In the genomic region with DNA sequence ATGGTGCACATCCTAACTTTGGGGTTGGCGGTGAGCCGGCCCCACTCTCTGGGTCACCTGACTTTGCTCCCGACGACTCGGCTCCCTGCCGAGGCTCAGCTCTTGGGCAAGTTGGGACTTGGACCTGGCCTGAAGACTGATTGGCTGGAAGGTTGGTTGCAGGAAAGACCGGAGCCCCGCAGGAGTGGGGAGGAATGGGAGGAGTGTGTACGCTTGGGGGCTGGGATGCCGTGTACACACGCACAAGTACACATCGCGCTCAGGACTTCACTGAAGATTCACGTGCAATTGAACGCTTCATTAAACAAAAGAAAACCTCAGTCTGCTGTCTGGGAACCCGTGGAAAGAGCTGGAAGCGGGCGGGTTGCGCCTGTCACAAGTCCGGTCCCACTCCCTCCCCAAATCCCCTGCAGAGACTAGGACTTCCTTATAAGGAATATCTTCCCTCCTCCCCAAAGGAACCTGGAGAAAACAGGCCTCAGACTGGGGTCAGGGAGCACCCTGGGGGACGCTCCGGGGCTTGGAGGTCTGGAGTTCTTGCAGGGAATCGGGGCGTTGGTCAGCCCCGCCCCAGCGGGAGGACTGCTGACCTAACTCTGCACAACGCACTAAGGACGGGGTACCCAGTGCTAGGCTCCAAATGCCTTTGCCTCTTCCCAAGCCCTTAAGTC, we compare ENCODE assay signal across 7 mouse cellular contexts. TPM values are rescaled to one million over a fixed set of nuclear protein-coding genes. Genes with fewer than 3 reads are reported as not detected.
DNase-seq lines count a peak whose midpoint lies in the region; ATAC-seq and TF ChIP-seq lines count a peak whose summit lies in the region.

No protein-coding gene starts in this region.

- DNase-seq in adrenal gland, adult 8-10 months = peak; percentile 84
- DNase-seq in cerebellum, postnatal 36 days = peak; percentile 43 to 49
- peak; percentile 82 for DNase-seq in gastrocnemius, postnatal 25 days
- peak; percentile 74 for DNase-seq in intestine, embryonic 14.5 days (ENCODE audit: low spot score)
- DNase-seq in liver, embryonic 14.5 days (ENCODE audit: low read depth in 3 of 3, low spot score in 3 of 3) = no peak
- DNase-seq in ovary, adult 18-20 months (ENCODE audit: low spot score) = peak; percentile 83

- no peak for ATAC-seq in intestine, embryonic 14.5 days (replicated peaks; ENCODE audit: low FRiP score, low TSS enrichment, low read depth)
- no peak for ATAC-seq in liver, embryonic 14.5 days (ENCODE audit: insufficient read depth)
- no peak for ATAC-seq in frontal cortex, adult (ENCODE audit: low TSS enrichment)

- H3K36me3 ChIP-seq in intestine, embryonic 14.5 days (ENCODE audit: control insufficient read depth, insufficient read depth, low read length) = no peaks in the 10 kb centered on the region
- peaks cover 6% of the 10 kb centered on the region for H3K36me3 ChIP-seq in liver, embryonic 14.5 days (replicated peaks; ENCODE audit: control insufficient read depth, insufficient read depth, low read depth)

- peaks cover 18% of the 10 kb centered on the region for H3K4me1 ChIP-seq in intestine, embryonic 14.5 days (replicated peaks; ENCODE audit: control insufficient read depth, insufficient read depth, low read length)
- peaks cover 9 to 21% of the 10 kb centered on the region in 2 experiments for H3K4me1 ChIP-seq in liver, embryonic 14.5 days (replicated peaks; ENCODE audit: control insufficient read depth in 2 of 2, insufficient read depth in 2 of 2, low read length in 1 of 2)

- peak overlapping the region; percentile 65 for H3K4me2 ChIP-seq in intestine, embryonic 14.5 days (ENCODE audit: low read length)
- peak overlapping the region; percentile 45 for H3K4me2 ChIP-seq in liver, embryonic 14.5 days (ENCODE audit: low read depth)

- peak overlapping the region; percentile 1; the same call in 1 of the 2 replicates for H3K27ac ChIP-seq in intestine, embryonic 14.5 days (ENCODE audit: low read depth)
- H3K27ac ChIP-seq in liver, embryonic 14.5 days = no peak overlapping the region

- TF ChIP-seq EP300 in liver, embryonic 14.5 days (IDR thresholded peaks at IDR 0.05; ENCODE audit: low read depth) = no peak

- WGBS in intestine, embryonic 14.5 days = 3% methylated on average over 28 of the region's 28 CpGs
- 13% methylated on average over 28 of the region's 28 CpGs for WGBS in liver, embryonic 14.5 days (ENCODE audit: insufficient replicate concordance)

- no peaks in the 10 kb centered on the region for H3K27me3 ChIP-seq in intestine, embryonic 14.5 days (replicated peaks; ENCODE audit: control insufficient read depth, insufficient read depth, low read length)
- no peaks in the 10 kb centered on the region; the same call in 1 of the 2 replicates for H3K27me3 ChIP-seq in liver, embryonic 14.5 days (ENCODE audit: control insufficient read depth, insufficient read depth, low read length)

- peak overlapping the region; percentile 31 for H3K9ac ChIP-seq in intestine, embryonic 14.5 days (ENCODE audit: low read length)
- no peak overlapping the region for H3K9ac ChIP-seq in liver, embryonic 14.5 days (replicated peaks)

- H3K9me3 ChIP-seq in intestine, embryonic 14.5 days (ENCODE audit: control insufficient read depth, low read length) = no peaks in the 10 kb centered on the region
- no peaks in the 10 kb centered on the region for H3K9me3 ChIP-seq in liver, embryonic 14.5 days (ENCODE audit: control insufficient read depth, low read length)

- TF ChIP-seq CTCF in liver, embryonic 14.5 days (IDR thresholded peaks at IDR 0.05; ENCODE audit: low read depth) = no peak

- H3K4me3 ChIP-seq in intestine, embryonic 14.5 days (ENCODE audit: low read depth, low read length) = peak overlapping the region; percentile 34
- peak overlapping the region; percentile 1 to 8; a peak in 2 of 4 replicates for H3K4me3 ChIP-seq in liver, embryonic 14.5 days (ENCODE audit: insufficient read depth in 1 of 2, low read depth in 2 of 2, low read length in 2 of 2)

RNA-seq across cellular contexts. Expression of a gene that starts 4.0 kb away (rescaled TPM):
- total RNA-seq in adrenal gland, adult 8-10 months (2022) = 10 to 100 TPM; 75.2 to 90.2 (median 86.0) TPM
- 10 to 100 TPM; 17.4 to 19.0 TPM for total RNA-seq in gastrocnemius, postnatal 25 days (2021)
- polyA plus RNA-seq in intestine, embryonic 14.5 days (2014; fragmentation: Nextera tagmentation; extraction: Ambion mirVana) = 6.8 and 6.9 TPM in 2 replicates
- 8.4 and 11.4 TPM in 2 replicates for polyA plus RNA-seq in liver, embryonic 14.5 days (2012; rRNA removed)
- 2.4 and 2.6 TPM in 2 replicates for polyA plus RNA-seq in liver, embryonic 14.5 days (2014; fragmentation: Nextera tagmentation; extraction: Ambion mirVana)

RNA-seq across cellular contexts. Expression of a gene that starts 10.5 kb away (rescaled TPM):
- 100 to 1,000 TPM; 114 to 181 (median 146) TPM for total RNA-seq in adrenal gland, adult 8-10 months (2022)
- 10 to 100 TPM; 23.7 to 29.7 TPM for total RNA-seq in gastrocnemius, postnatal 25 days (2021)
- 13.0 and 14.5 TPM in 2 replicates for polyA plus RNA-seq in intestine, embryonic 14.5 days (2014; fragmentation: Nextera tagmentation; extraction: Ambion mirVana)
- 22.2 and 27.3 TPM in 2 replicates for polyA plus RNA-seq in liver, embryonic 14.5 days (2012; rRNA removed)
- 49.7 and 63.2 TPM in 2 replicates for polyA plus RNA-seq in liver, embryonic 14.5 days (2014; fragmentation: Nextera tagmentation; extraction: Ambion mirVana)

RNA-seq across cellular contexts. Expression of a gene that starts 10.6 kb away (rescaled TPM):
- total RNA-seq in adrenal gland, adult 8-10 months (2022) = 10 to 100 TPM; 10.0 to 18.9 (median 13.6) TPM
- total RNA-seq in gastrocnemius, postnatal 25 days (2021) = 1 to 10 TPM; 3.2 to 3.9 TPM
- 1.9 and 2.1 TPM in 2 replicates for polyA plus RNA-seq in intestine, embryonic 14.5 days (2014; fragmentation: Nextera tagmentation; extraction: Ambion mirVana)
- polyA plus RNA-seq in liver, embryonic 14.5 days (2012; rRNA removed) = 0.31 and 0.36 TPM in 2 replicates
- 0.06 and 0.29 TPM in 2 replicates for polyA plus RNA-seq in liver, embryonic 14.5 days (2014; fragmentation: Nextera tagmentation; extraction: Ambion mirVana)

RNA-seq across cellular contexts. Expression of a gene that starts 20.2 kb away (rescaled TPM):
- 1 to 10 TPM; 6.1 to 9.3 (median 8.6) TPM for total RNA-seq in adrenal gland, adult 8-10 months (2022)
- total RNA-seq in gastrocnemius, postnatal 25 days (2021) = 1 to 10 TPM; 1.0 to 1.9 TPM
- polyA plus RNA-seq in intestine, embryonic 14.5 days (2014; fragmentation: Nextera tagmentation; extraction: Ambion mirVana) = 6.9 and 9.7 TPM in 2 replicates
- 2.2 and 3.5 TPM in 2 replicates for polyA plus RNA-seq in liver, embryonic 14.5 days (2012; rRNA removed)
- 3.4 and 4.4 TPM in 2 replicates for polyA plus RNA-seq in liver, embryonic 14.5 days (2014; fragmentation: Nextera tagmentation; extraction: Ambion mirVana)

RNA-seq across cellular contexts. Expression of a gene that starts 58.9 kb away (rescaled TPM):
- total RNA-seq in adrenal gland, adult 8-10 months (2022) = 10 to 100 TPM; 29.3 to 40.6 (median 30.6) TPM
- 1 to 10 TPM; 4.7 to 4.9 TPM for total RNA-seq in gastrocnemius, postnatal 25 days (2021)
- polyA plus RNA-seq in intestine, embryonic 14.5 days (2014; fragmentation: Nextera tagmentation; extraction: Ambion mirVana) = 3.1 and 3.6 TPM in 2 replicates
- 2.3 and 3.5 TPM in 2 replicates for polyA plus RNA-seq in liver, embryonic 14.5 days (2012; rRNA removed)
- polyA plus RNA-seq in liver, embryonic 14.5 days (2014; fragmentation: Nextera tagmentation; extraction: Ambion mirVana) = 2.3 and 3.5 TPM in 2 replicates

Comparison
In these comparisons a context has a peak if more than half of its experiments do, and no peak if none do; other contexts are left out.
1. DNase-seq: peak in adrenal gland, adult 8-10 months (single experiment), cerebellum, postnatal 36 days (2 of 2), gastrocnemius, postnatal 25 days (single experiment), intestine, embryonic 14.5 days (single experiment) and ovary, adult 18-20 months (single experiment); none in liver, embryonic 14.5 days (0 of 3).